Mouse (Mus musculus): ENCODE measurements at regions not wholly inside any gene's neighbourhood (a gene's known extent, or its start where the extent isn't known, plus 50 kb on each side); places are given as distances from the start of the nearest gene placed in this dataset.

DNA sequence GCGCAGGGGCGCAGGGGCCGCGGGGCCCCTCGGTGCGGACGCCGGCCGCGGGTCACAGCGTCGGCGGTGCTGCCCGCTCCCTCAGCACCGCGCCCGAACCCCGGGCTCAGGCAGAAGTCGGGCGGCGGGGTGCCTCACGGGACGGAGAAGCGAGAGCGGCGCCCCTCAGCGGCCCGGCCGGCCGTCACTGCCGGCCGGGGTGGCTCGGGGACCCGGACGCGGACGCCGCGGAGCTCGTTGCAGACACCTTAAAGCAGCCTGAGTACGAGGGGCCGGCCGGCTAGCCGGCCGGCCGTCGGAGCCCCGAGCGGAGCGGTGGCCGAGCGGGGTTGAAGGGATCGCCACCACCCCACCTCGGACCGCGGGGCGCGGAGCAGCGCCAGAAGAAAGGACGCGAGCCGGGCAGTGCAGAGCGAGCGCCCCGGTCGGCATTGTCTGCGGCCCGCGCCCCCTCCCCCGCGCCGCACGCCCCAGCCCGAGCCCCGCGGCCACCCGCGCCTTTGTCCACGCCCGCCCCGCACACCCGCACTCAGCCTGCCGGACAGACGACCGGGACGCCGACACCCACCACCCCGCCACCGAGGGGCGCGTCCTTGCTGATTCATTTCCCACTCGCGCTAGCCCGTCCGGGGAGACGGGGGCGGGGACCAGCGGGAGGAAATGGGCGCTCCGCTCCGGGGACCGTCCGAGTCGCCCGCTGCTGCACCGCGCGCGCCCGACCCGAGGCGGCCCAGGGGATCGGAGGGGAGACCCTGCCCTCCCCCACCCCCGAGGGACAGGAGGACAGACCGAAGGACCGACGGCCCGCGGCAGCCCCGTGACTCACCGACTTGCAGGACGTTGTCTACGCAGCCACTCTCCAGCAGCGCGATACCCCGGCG, 155.4 kb upstream of the Smim15 start:
- TF ChIP-seq MYC (IDR thresholded peaks at IDR 0.05; ENCODE audit: low read depth, low read length) (no peak), CTCF (IDR thresholded peaks at IDR 0.05 in 2 of 3, conservative IDR thresholded peaks at IDR 0.05 in 1 of 3; ENCODE audit: control insufficient read depth in 1 of 3, insufficient read depth in 1 of 3, low read depth in 2 of 3, low read length in 3 of 3, poor library complexity in 1 of 3, severe bottlenecking in 1 of 3) (no peak), RAD21 (IDR thresholded peaks at IDR 0.05; ENCODE audit: low read depth, low read length) (no peak), ZMIZ1 (IDR thresholded peaks at IDR 0.05; ENCODE audit: low read depth, low read length) (no peak)
